Mouse (Mus musculus) liver, embryonic 14.5 days (tissue): ENCODE results near the gene Glyat.

Experiments used
- CTCF ChIP-seq: IDR thresholded peaks from 2 replicates; pipeline ENCODE4 v1.5.1; 2016; ENCODE audit warnings: antibody characterized with exemption, low read depth, control low read depth
- EP300 ChIP-seq: IDR thresholded peaks from 2 replicates; pipeline ENCODE4 v1.6.1; 2016; ENCODE audit warnings: antibody characterized with exemption, low read depth

DNA sequence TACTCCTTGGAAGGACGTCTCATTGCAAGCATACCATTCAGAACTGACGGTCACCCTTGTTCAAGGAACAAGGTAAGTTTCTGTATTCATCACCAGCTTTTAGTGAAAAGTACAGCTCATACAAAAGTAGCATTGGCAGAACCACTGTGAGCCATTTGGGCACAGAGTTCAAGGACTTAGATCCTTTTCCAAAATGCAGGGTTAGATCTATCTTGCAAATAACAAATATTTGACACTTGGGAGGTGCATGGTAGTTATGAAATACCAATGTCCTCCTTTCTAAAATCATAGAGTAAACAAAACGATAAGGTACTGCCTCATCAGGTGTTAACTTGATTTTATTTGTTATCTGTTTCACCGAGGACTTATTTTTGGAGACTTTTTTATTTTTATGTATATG, 37.9 kb downstream of the Glyat start:
- TF ChIP-seq CTCF = no peak
- no peak for TF ChIP-seq EP300
